Mouse (Mus musculus): ENCODE measurements around the gene Rpl3l. TPM values are rescaled to one million over a fixed set of nuclear protein-coding genes. Genes with fewer than 3 reads are reported as not detected.
"Not testable (repeated sequence)": the region's sequence is repeated elsewhere in the genome, so short reads cannot be mapped to it uniquely, and the experiment has no call there.

Rpl3l gene
- polyA plus RNA-seq, 1 experiment from 2014 or later, result not detected

GRCm38 (mm10) chr17:24721383-24721955, 6.2 kb upstream of the Rpl3l start:
- peak overlapping the region; percentile 54 for H3K9ac ChIP-seq
- H3K9me3 ChIP-seq (replicated peaks), result not testable (repeated sequence)

DNA sequence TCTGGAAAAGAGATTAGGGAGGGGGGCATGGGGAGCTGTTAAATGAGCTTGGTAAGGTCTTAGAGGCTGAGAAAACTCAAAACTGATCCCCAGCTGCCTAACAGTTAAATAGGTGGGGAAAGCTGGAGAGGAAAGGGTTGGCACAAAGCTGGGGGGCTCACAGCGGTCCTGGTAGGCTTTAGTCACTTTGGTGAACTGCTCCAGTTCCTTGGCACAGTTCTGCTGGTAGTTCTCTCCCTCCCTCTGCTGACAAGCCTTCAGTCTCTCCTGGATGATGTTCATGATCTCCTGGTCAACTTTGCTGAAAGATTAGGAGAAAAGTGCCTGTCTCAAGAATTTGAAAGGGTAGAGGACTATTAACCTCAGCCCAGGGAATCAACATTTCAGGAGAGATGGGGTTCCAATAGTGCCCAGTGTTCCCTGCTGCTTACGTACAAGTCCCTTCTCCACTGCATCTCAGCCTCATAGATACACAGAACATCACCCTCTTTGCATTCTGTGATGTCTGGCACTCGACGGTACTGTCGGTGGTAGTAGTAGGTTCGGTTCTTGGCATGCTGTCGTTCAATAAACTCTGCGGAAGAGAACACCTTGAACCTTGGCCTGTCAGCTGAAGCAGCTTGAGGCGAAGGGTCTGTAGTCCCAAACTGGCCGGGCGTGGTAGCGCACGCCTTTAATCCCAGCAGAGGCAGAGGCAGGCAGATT, 5.2 kb upstream of the Rpl3l start:
- no peak for ATAC-seq (ENCODE audit: low FRiP score)
- Histone ChIP-seq H3K27me3 (0 out of 2 replicates have a peak, but pooled peaks cover 2% of the 10 kb centered on the region), H3K4me3 (no peak overlapping the region), H3K4me2 (replicated peaks) (no peak overlapping the region), H3K9me3 (replicated peaks) (no peaks in the 10 kb centered on the region), H3K4me1 (peaks cover 32% of the 10 kb centered on the region), H3K36me3 (peaks cover 17% of the 10 kb centered on the region), H3K9ac (0 out of 2 replicates have a peak overlapping the region, but pooled peaks have one; percentile 23), H3K27ac (0 out of 2 replicates have a peak overlapping the region, but pooled peaks have one; percentile 4)
- 36% methylated on average over 13 of the region's 13 CpGs for WGBS

More at GRCm38 (mm10) chr17:24721383-24721955, 6.2 kb upstream of the Rpl3l start:
- not testable (repeated sequence) for H3K27me3 ChIP-seq; H3K27ac ChIP-seq; ATAC-seq (ENCODE audit: low FRiP score)
- 70% methylated on average over 7 of the region's 7 CpGs for WGBS
- peaks cover 32% of the 10 kb centered on the region for H3K4me1 ChIP-seq
- H3K36me3 ChIP-seq, result peaks cover 22% of the 10 kb centered on the region
- peak overlapping the region; percentile 24 for H3K4me3 ChIP-seq
- peak overlapping the region; percentile 83 for H3K4me2 ChIP-seq (replicated peaks)

- 4% methylated on average over 12 of the region's 12 CpGs for WGBS
- H3K4me3 ChIP-seq, result peak overlapping the region; percentile 68
- peak overlapping the region; percentile 80 for H3K27ac ChIP-seq
- peak overlapping the region; percentile 92 for H3K9ac ChIP-seq
- ATAC-seq (ENCODE audit: low FRiP score), result no peak
- H3K4me2 ChIP-seq (replicated peaks), result peak overlapping the region; percentile 96
- peaks cover 32% of the 10 kb centered on the region for H3K4me1 ChIP-seq
- H3K9me3 ChIP-seq (replicated peaks), result no peaks in the 10 kb centered on the region
- H3K27me3 ChIP-seq, result 0 out of 2 replicates have a peak, but pooled peaks cover 2% of the 10 kb centered on the region
- H3K36me3 ChIP-seq, result peaks cover 17% of the 10 kb centered on the region
Measured at GRCm38 (mm10) chr17:24723122-24723880, 4.3 kb upstream of the Rpl3l start.

DNA sequence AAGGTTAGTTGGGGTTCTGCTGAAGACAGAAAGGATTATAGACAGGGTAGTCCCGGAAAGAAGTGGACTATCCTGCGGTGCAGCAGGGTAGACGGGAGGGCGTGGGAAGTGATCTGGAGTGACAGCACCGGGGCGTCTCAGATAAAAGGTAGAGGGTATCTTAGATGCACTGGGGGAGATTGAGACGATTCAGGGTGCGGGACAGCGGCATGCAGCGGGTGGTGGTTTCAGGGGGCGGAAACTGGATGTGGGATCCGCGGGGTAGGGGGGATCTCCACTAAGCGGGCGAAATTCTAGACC, 3.8 kb upstream of the Rpl3l start:
- Histone ChIP-seq H3K27ac (peak overlapping the region; percentile 80), H3K4me3 (peak overlapping the region; percentile 68), H3K9ac (peak overlapping the region; percentile 92), H3K9me3 (replicated peaks) (no peaks in the 10 kb centered on the region), H3K36me3 (peaks cover 17% of the 10 kb centered on the region), H3K4me2 (replicated peaks) (peak overlapping the region; percentile 96), H3K27me3 (0 out of 2 replicates have a peak, but pooled peaks cover 2% of the 10 kb centered on the region), H3K4me1 (peaks cover 30% of the 10 kb centered on the region)
- under 1% methylated on average over 15 of the region's 15 CpGs for whole genome bisulfite sequencing
- peak; percentile 9; the same call in 1 of the 2 replicates for ATAC-seq (ENCODE audit: low FRiP score)

- H3K9ac ChIP-seq, result peak within 1 kb of the TSS; percentile 92
- H3K4me2 ChIP-seq (replicated peaks), result peak within 1 kb of the TSS; percentile 96
- no peaks in the 10 kb centered on the region for H3K9me3 ChIP-seq (replicated peaks)
- peak; percentile 71 for ATAC-seq (ENCODE audit: low FRiP score)
- H3K4me1 ChIP-seq, result peaks cover 28% of the 10 kb centered on the region
- H3K4me3 ChIP-seq, result peak within 1 kb of the TSS; percentile 68
- H3K27me3 ChIP-seq, result 0 out of 2 replicates have a peak, but pooled peaks cover 2% of the 10 kb centered on the region
- 1% methylated on average over 30 of the region's 30 CpGs for WGBS
- H3K36me3 ChIP-seq, result peaks cover 17% of the 10 kb centered on the region
- H3K27ac ChIP-seq, result peak within 1 kb of the TSS; percentile 80
Measured at GRCm38 (mm10) chr17:24724184-24724583, 3.4 kb upstream of the Rpl3l start, which contains the start of gene Ndufb10. Ndufb10 (minus strand) TSS chr17:24724478.

DNA sequence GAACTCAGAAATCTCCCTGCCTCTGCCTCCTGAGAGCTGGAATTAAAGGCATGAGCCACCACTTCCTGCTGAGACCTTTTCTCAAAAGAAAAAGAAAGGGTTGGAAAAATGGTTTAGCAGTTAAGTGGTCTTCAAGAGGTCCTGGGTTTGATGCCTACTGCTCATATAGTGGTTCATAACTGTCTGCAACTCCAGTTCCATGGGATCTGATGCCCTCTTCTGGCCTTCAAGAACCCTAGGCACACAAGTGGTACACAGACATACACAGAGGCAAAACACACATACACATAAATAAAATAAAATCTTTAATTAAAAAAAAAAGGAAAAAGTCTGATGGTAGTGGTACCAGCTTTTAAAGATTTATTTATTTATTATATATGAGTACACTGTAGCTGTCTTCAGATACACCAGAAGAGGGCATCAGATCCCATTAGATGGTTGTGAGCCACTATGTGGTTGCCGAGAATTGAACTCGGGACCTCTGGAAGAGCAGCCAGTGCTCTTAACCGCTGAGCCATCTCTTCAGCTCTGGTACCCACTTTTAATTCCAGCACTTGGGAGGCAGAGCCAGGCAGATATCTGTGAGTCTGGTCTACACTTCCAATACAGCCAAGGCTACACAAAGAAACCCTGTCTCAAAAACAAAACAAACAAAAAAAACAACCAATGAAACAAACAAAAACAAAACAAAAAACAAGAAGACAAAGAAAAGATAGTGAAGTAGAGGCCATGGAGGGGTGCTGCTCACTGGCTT, 1.8 kb upstream of the Rpl3l start:
- peaks cover 25% of the 10 kb centered on the region for H3K4me1 ChIP-seq
- peaks cover 17% of the 10 kb centered on the region for H3K36me3 ChIP-seq
- no peak overlapping the region for H3K4me2 ChIP-seq (replicated peaks)
- no peak overlapping the region for H3K4me3 ChIP-seq
- no peak for ATAC-seq (ENCODE audit: low FRiP score)
- H3K27me3 ChIP-seq, result 0 out of 2 replicates have a peak, but pooled peaks cover 2% of the 10 kb centered on the region
- no peak overlapping the region for H3K27ac ChIP-seq
- no peak overlapping the region for H3K9ac ChIP-seq
- WGBS, result 71% methylated on average over 3 of the region's 3 CpGs
- no peaks in the 10 kb centered on the region for H3K9me3 ChIP-seq (replicated peaks)

DNA sequence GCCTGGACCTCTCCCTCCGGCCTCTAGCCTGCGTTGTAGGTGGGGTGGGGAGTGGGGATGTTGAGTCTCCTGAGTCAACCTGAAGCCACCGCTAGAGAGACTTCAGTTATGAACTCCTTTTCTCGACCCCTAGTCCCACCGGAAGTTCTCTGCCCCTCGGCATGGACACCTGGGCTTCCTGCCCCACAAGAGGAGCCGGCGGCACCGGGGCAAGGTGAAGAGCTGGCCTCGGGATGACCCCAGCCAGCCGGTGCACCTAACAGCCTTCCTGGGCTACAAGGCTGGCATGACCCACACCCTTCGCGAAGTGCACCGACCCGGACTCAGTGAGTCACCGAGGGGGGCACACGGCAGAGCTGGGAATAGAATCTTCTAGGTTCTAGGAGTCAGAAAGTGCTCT, 564 bp downstream of the Rpl3l start:
- Histone ChIP-seq H3K4me1 (peaks cover 5% of the 10 kb centered on the region), H3K9me3 (replicated peaks) (no peaks in the 10 kb centered on the region), H3K27me3 (peaks cover 12% of the 10 kb centered on the region; the same call in 1 of the 2 replicates), H3K36me3 (no peaks in the 10 kb centered on the region), H3K9ac (no peak overlapping the region), H3K27ac (no peak overlapping the region), H3K4me2 (replicated peaks) (no peak overlapping the region), H3K4me3 (no peak overlapping the region)
- ATAC-seq (ENCODE audit: low FRiP score), result no peak
- WGBS, result 73% methylated on average over 17 of the region's 17 CpGs

GRCm38 (mm10) chr17:24729067-24729466, 1.4 kb downstream of the Rpl3l start:
- no peak overlapping the region for H3K4me2 ChIP-seq (replicated peaks)
- ATAC-seq (ENCODE audit: low FRiP score), result no peak
- 86% methylated on average over 6 of the region's 6 CpGs for WGBS

GRCm38 (mm10) chr17:24730787-24731186, 3.2 kb downstream of the Rpl3l start:
- Histone ChIP-seq H3K9me3 (replicated peaks) (no peaks in the 10 kb centered on the region), H3K27ac (no peak overlapping the region), H3K27me3 (peaks cover 12% of the 10 kb centered on the region; the same call in 1 of the 2 replicates), H3K4me3 (no peak overlapping the region), H3K4me1 (0 out of 2 replicates have a peak, but pooled peaks cover under 1% of the 10 kb centered on the region), H3K4me2 (replicated peaks) (no peak overlapping the region), H3K9ac (no peak overlapping the region), H3K36me3 (no peaks in the 10 kb centered on the region)
- WGBS, result 85% methylated on average over 14 of the region's 14 CpGs
- ATAC-seq (ENCODE audit: low FRiP score), result no peak

More at GRCm38 (mm10) chr17:24729067-24729466, 1.4 kb downstream of the Rpl3l start:
- H3K36me3 ChIP-seq, result no peaks in the 10 kb centered on the region
- H3K4me1 ChIP-seq, result no peaks in the 10 kb centered on the region
- peaks cover 12% of the 10 kb centered on the region; the same call in 1 of the 2 replicates for H3K27me3 ChIP-seq
- H3K9me3 ChIP-seq (replicated peaks), result no peaks in the 10 kb centered on the region
- H3K9ac ChIP-seq, result no peak overlapping the region
- H3K4me3 ChIP-seq, result no peak overlapping the region
- H3K27ac ChIP-seq, result no peak overlapping the region

GRCm38 (mm10) chr17:24732233-24732935, 4.8 kb downstream of the Rpl3l start:
- no peak overlapping the region; the same call in 1 of the 2 replicates for H3K9ac ChIP-seq
- no peak overlapping the region for H3K4me2 ChIP-seq (replicated peaks)
- no peaks in the 10 kb centered on the region for H3K36me3 ChIP-seq
- peaks cover 13% of the 10 kb centered on the region for H3K4me1 ChIP-seq
- H3K9me3 ChIP-seq (replicated peaks), result no peaks in the 10 kb centered on the region
- H3K27ac ChIP-seq, result no peak overlapping the region
- 80% methylated on average over 12 of the region's 12 CpGs for WGBS
- no peak overlapping the region for H3K4me3 ChIP-seq
- no peak for ATAC-seq (ENCODE audit: low FRiP score)
- H3K27me3 ChIP-seq, result peaks cover 10% of the 10 kb centered on the region; the same call in 1 of the 2 replicates

DNA sequence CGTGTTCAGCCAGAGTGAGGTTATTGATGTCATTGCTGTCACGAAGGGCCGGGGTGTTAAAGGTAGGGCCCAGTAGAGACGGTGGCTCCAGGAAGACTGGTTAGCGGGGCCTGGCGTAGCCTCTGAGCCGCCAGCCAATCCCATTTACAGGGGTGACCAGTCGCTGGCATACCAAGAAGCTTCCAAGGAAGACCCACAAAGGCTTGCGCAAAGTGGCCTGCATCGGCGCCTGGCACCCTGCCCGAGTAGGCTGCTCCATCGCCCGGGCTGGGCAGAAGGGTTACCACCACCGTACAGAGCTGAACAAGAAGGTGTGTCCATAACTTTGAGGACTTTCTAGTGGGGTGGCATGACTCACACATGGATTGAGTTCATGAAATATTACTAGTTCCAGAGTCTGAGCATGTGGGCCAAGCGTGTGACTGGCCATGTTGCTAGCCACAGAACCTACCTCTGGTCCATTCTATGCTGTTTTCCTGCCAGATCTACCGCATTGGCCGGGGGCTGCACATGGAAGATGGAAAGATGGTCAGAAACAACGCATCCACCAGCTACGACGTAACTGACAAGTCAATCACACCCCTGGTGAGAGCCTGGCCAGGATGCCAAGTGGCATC, 5.9 kb downstream of the Rpl3l start:
- Histone ChIP-seq H3K4me3 (no peak overlapping the region), H3K9ac (no peak overlapping the region), H3K4me2 (replicated peaks) (no peak overlapping the region), H3K27me3 (peaks cover 10% of the 10 kb centered on the region; the same call in 1 of the 2 replicates), H3K4me1 (peaks cover 15% of the 10 kb centered on the region), H3K36me3 (no peaks in the 10 kb centered on the region), H3K9me3 (replicated peaks) (no peaks in the 10 kb centered on the region), H3K27ac (no peak overlapping the region)
- 91% methylated on average over 21 of the region's 21 CpGs for WGBS
- no peak for ATAC-seq (ENCODE audit: low FRiP score)

Data from hindbrain, embryonic 12.5 days (tissue).